In genomic region chr12:76177864-76178518, GRCm38 (mm10) we compare ENCODE assay signal across 8 mouse cellular contexts. TPM values are rescaled to one million over a fixed set of nuclear protein-coding genes. Genes with fewer than 3 reads are reported as not detected.
A peak's percentile ranks its signal among the peaks of the same experiment; 100 is the strongest.
DNase-seq lines count a peak whose midpoint lies in the region; ATAC-seq and TF ChIP-seq lines count a peak whose summit lies in the region.

No protein-coding gene starts in this region.

- 0 out of 2 replicates have a peak, but pooled peaks cover 7% of the 10 kb centered on the region for H3K27me3 ChIP-seq in embryonic facial prominence, embryonic 13.5 days
- peaks cover 3% of the 10 kb centered on the region; the same call in 1 of the 2 replicates for H3K27me3 ChIP-seq in heart, embryonic 16.5 days (ENCODE audit: control insufficient read depth, insufficient read depth, low read length)
- 0 out of 2 replicates have a peak, but pooled peaks cover 8% of the 10 kb centered on the region for H3K27me3 ChIP-seq in lung, embryonic 14.5 days (ENCODE audit: insufficient read depth, low read length)
- 0 out of 2 replicates have a peak, but pooled peaks cover 3% of the 10 kb centered on the region for H3K27me3 ChIP-seq in neural tube, embryonic 15.5 days (replicated peaks)

- H3K9me3 ChIP-seq in embryonic facial prominence, embryonic 13.5 days, result no peaks in the 10 kb centered on the region
- H3K9me3 ChIP-seq in heart, embryonic 16.5 days (replicated peaks; ENCODE audit: control insufficient read depth, low read length), result no peaks in the 10 kb centered on the region
- H3K9me3 ChIP-seq in lung, embryonic 14.5 days (ENCODE audit: low read depth, low read length), result no peaks in the 10 kb centered on the region
- no peaks in the 10 kb centered on the region for H3K9me3 ChIP-seq in neural tube, embryonic 15.5 days (replicated peaks)

- ATAC-seq in embryonic facial prominence, embryonic 13.5 days (ENCODE audit: insufficient number of reproducible peaks, insufficient read depth, low FRiP score, low TSS enrichment, low read depth), result no peak
- ATAC-seq in heart, embryonic 16.5 days (replicated peaks; ENCODE audit: extremely low read depth, insufficient read depth, low FRiP score), result 0 out of 2 replicates have a peak, but pooled peaks have one; percentile 37
- ATAC-seq in lung, embryonic 14.5 days (ENCODE audit: insufficient read depth), result peak; percentile 66; the same call in 1 of the 2 replicates
- ATAC-seq in neural tube, embryonic 15.5 days (ENCODE audit: low FRiP score), result peak; percentile 79; the same call in 1 of the 2 replicates

- H3K4me1 ChIP-seq in embryonic facial prominence, embryonic 13.5 days, result peaks cover 4% of the 10 kb centered on the region; the same call in 1 of the 2 replicates
- peaks cover 5% of the 10 kb centered on the region for H3K4me1 ChIP-seq in heart, embryonic 16.5 days (ENCODE audit: control insufficient read depth, insufficient read depth, low read length)
- H3K4me1 ChIP-seq in lung, embryonic 14.5 days (ENCODE audit: insufficient read depth), result no peaks in the 10 kb centered on the region
- H3K4me1 ChIP-seq in neural tube, embryonic 15.5 days, result peaks cover 10% of the 10 kb centered on the region

- DNase-seq in CD8-positive naive resting alpha-beta T cell, adult 2 months (ENCODE audit: low read depth in 2 of 2, low spot score in 2 of 2), result peak; percentile 42 to 61
- DNase-seq in adrenal gland, postnatal 36 days, result peak; percentile 70 to 85
- peak; percentile 77 for DNase-seq in kidney, postnatal 14 days
- peak; percentile 92 for DNase-seq in lung, embryonic 14.5 days
- DNase-seq in thymus, postnatal 25 days, result peak; percentile 63

- no peaks in the 10 kb centered on the region for H3K36me3 ChIP-seq in embryonic facial prominence, embryonic 13.5 days
- no peaks in the 10 kb centered on the region for H3K36me3 ChIP-seq in heart, embryonic 16.5 days (ENCODE audit: control insufficient read depth, insufficient read depth)
- H3K36me3 ChIP-seq in lung, embryonic 14.5 days (ENCODE audit: insufficient read depth), result no peaks in the 10 kb centered on the region
- no peaks in the 10 kb centered on the region for H3K36me3 ChIP-seq in neural tube, embryonic 15.5 days

- 36% methylated on average over 16 of the region's 16 CpGs for WGBS in embryonic facial prominence, embryonic 13.5 days
- WGBS in heart, embryonic 16.5 days, result 34% methylated on average over 16 of the region's 16 CpGs
- 37% methylated on average over 16 of the region's 16 CpGs for WGBS in lung, embryonic 14.5 days
- 39% methylated on average over 16 of the region's 16 CpGs for WGBS in neural tube, embryonic 15.5 days

- H3K9ac ChIP-seq in embryonic facial prominence, embryonic 13.5 days, result no peak overlapping the region
- H3K9ac ChIP-seq in heart, embryonic 16.5 days (ENCODE audit: low read length), result no peak overlapping the region
- no peak overlapping the region for H3K9ac ChIP-seq in lung, embryonic 14.5 days
- H3K9ac ChIP-seq in neural tube, embryonic 15.5 days (replicated peaks), result no peak overlapping the region

- peak overlapping the region; percentile 50 for H3K4me3 ChIP-seq in embryonic facial prominence, embryonic 13.5 days
- H3K4me3 ChIP-seq in heart, embryonic 16.5 days (ENCODE audit: low read length), result peak overlapping the region; percentile 59
- H3K4me3 ChIP-seq in lung, embryonic 14.5 days (ENCODE audit: low read depth, low read length), result peak overlapping the region; percentile 45
- peak overlapping the region; percentile 45 for H3K4me3 ChIP-seq in neural tube, embryonic 15.5 days (replicated peaks)

- no peak overlapping the region for H3K27ac ChIP-seq in embryonic facial prominence, embryonic 13.5 days
- H3K27ac ChIP-seq in heart, embryonic 16.5 days (ENCODE audit: low read length), result no peak overlapping the region
- H3K27ac ChIP-seq in lung, embryonic 14.5 days (ENCODE audit: low read depth), result no peak overlapping the region
- H3K27ac ChIP-seq in neural tube, embryonic 15.5 days (replicated peaks), result no peak overlapping the region

- peak; percentile 88 for TF ChIP-seq CTCF in lung, embryonic 14.5 days (IDR thresholded peaks at IDR 0.05; ENCODE audit: low read depth)

- peak overlapping the region; percentile 95 for H3K4me2 ChIP-seq in embryonic facial prominence, embryonic 13.5 days
- H3K4me2 ChIP-seq in heart, embryonic 16.5 days (ENCODE audit: low read depth, low read length), result peak overlapping the region; percentile 97
- H3K4me2 ChIP-seq in lung, embryonic 14.5 days, result peak overlapping the region; percentile 100
- peak overlapping the region; percentile 94 for H3K4me2 ChIP-seq in neural tube, embryonic 15.5 days

RNA-seq across cellular contexts. Expression of gene Esr2, which starts 0.9 kb away (rescaled TPM):
- not detected for total RNA-seq in adrenal gland, postnatal 36 days (2021)
- 0.21 and 0.31 TPM in 2 replicates for polyA plus RNA-seq in embryonic facial prominence, embryonic 13.5 days (2015; fragmentation: Nextera tagmentation; extraction: Ambion mirVana)
- 0.12 and 0.25 TPM in 2 replicates for polyA plus RNA-seq in heart, embryonic 16.5 days (2015; fragmentation: Nextera tagmentation; extraction: Ambion mirVana)
- polyA plus RNA-seq in lung, embryonic 14.5 days (2014; fragmentation: Nextera tagmentation; extraction: Ambion mirVana), result 0.26 and 0.46 TPM in 2 replicates
- polyA plus RNA-seq in neural tube, embryonic 15.5 days (2015; fragmentation: Nextera tagmentation; extraction: Ambion mirVana), result 0.11 and 0.17 TPM in 2 replicates
